Mouse (Mus musculus) embryonic facial prominence, embryonic 11.5 days (tissue): ENCODE measurements at regions not wholly inside any gene's neighbourhood (a gene's known extent, or its start where the extent isn't known, plus 50 kb on each side); places are given as distances from the start of the nearest gene placed in this dataset.

Source experiments
- ATAC-seq: fragments of 200-750 bp; cut with Nextera tagmentation; replicated peaks from 2 replicates; pipeline ENCODE4 v1.8.0; 2017; ENCODE audit warnings: low read depth; ENCODE audit not compliant: insufficient number of reproducible peaks, low FRiP score, low TSS enrichment
- DNase-seq: peaks from one replicate; pipeline ENCODE4 v3.0.0-alpha.2; 2015; ENCODE audit warnings: low spot score
- H3K27ac ChIP-seq: fragments of 300-500 bp; sonication (generic); replicated peaks from 2 replicates; pipeline ENCODE4 v1.5.1; 2014; ENCODE audit warnings: mild to moderate bottlenecking, low read depth, low read length, control low read depth
- H3K27me3 ChIP-seq: fragments of 300-500 bp; sonication (generic); 2 replicates; pipeline ENCODE4 v1.6.1; 2014; ENCODE audit warnings: mild to moderate bottlenecking, low read length, moderate library complexity, mixed read lengths; ENCODE audit not compliant: control insufficient read depth, insufficient read depth
- H3K36me3 ChIP-seq: fragments of 300-500 bp; sonication (generic); replicated peaks from 2 replicates; pipeline ENCODE4 v1.6.1; 2014; ENCODE audit warnings: low read depth, mild to moderate bottlenecking, low read length, moderate library complexity, mixed read lengths; ENCODE audit not compliant: control insufficient read depth, insufficient read depth
- H3K4me1 ChIP-seq: fragments of 300-500 bp; sonication (generic); 2 replicates; pipeline ENCODE4 v1.6.1; 2014; ENCODE audit warnings: low read length, mixed read lengths; ENCODE audit not compliant: control insufficient read depth, insufficient read depth
- H3K4me2 ChIP-seq: fragments of 300-500 bp; sonication (generic); 2 replicates; pipeline ENCODE4 v1.6.1; 2014; ENCODE audit warnings: low read depth, mild to moderate bottlenecking, control low read depth, low read length, moderate library complexity
- H3K4me3 ChIP-seq: fragments of 300-500 bp; sonication (generic); 2 replicates; pipeline ENCODE4 v1.5.1; 2014; ENCODE audit warnings: low read depth, low read length, control low read depth
- H3K9ac ChIP-seq: fragments of 300-500 bp; sonication (generic); replicated peaks from 2 replicates; pipeline ENCODE4 v1.6.1; 2014; ENCODE audit warnings: mild to moderate bottlenecking, control low read depth, low read length
- H3K9me3 ChIP-seq: fragments of 300-500 bp; sonication (generic); replicated peaks from 2 replicates; pipeline ENCODE4 v1.6.1; 2016; ENCODE audit warnings: mild to moderate bottlenecking, low read length, inconsistent platforms, mixed read lengths; ENCODE audit not compliant: control insufficient read depth
- WGBS: fragments of 180-500 bp; shearing (Covaris S2); extraction: QIAGEN DNeasy Blood & Tissue Kit; methylation state at CpG from one replicate; pipeline ENCODE4 v1.1.7; 2014; 5-methylcytosine and 5-hydroxymethylcytosine counted together

DNA sequence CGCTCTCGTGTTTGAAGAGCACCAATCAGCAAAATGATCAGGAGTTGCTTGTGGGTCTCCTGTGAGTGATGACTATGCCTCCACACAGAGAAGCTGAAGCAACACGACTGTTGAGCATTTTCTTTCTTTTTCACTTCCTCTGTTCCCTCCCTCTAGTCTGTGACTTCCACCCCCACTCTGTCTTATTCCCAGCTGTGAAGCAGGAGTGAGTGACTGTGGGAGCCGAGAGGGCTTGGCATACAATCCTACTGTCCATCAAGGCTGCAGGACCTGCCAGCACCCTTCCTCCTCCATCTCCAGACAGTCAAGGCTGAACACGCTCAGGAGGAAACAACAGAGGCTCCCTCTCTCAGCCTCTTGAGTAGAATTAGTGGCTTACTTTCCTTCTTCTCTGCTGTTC, 401.3 kb downstream of the Plcl1 start:
- H3K9me3 ChIP-seq: no peaks in the 10 kb centered on the region
- H3K27me3 ChIP-seq: no peaks in the 10 kb centered on the region
- H3K36me3 ChIP-seq: no peaks in the 10 kb centered on the region
- H3K4me1 ChIP-seq: no peaks in the 10 kb centered on the region
- 76% methylated on average over 5 of the region's 5 CpGs for WGBS
- no peak overlapping the region for H3K4me2 ChIP-seq
- H3K27ac ChIP-seq: no peak overlapping the region
- H3K4me3 ChIP-seq: no peak overlapping the region
- ATAC-seq (no peak), DNase-seq (no peak)
- no peak overlapping the region for H3K9ac ChIP-seq

DNA sequence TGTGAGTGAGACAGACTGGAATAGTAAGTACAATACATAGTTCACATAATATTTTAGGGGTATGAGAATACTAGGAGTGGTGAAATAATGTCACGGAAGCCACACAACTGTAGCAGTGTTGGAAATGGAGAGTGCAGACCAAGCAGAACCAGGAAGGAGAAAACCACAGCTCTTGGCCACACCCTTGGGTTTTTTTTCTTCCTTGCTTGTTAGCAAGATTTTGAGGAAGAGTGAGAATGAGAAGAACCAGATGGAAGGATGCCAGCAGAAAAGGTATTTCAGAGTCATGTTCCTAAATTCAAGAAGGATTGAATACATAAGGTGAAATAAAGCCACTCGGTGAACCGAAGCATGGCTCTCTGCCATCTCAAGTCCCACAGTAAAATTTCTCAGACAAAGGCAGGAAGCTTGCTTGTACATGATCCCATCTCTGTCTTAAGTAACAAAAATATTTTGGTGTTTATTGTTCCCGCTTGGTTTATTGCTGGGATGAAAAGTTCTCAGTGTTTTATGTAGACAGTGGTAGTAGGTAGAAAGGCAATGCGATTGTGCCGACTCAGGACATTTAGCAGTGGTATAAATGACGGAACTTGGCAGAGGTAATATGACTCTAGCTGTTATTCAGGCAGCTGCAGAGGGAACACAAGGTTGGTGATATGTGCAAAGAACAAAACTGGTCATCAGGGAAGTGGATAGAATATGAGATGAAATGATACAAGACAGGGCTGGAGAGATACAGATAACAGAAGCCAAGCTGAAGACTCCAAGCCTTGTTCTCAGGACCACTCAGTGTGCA, 403.2 kb downstream of the Plcl1 start:
- 81% methylated on average over 7 of the region's 7 CpGs for WGBS
- no peak for ATAC-seq

DNA sequence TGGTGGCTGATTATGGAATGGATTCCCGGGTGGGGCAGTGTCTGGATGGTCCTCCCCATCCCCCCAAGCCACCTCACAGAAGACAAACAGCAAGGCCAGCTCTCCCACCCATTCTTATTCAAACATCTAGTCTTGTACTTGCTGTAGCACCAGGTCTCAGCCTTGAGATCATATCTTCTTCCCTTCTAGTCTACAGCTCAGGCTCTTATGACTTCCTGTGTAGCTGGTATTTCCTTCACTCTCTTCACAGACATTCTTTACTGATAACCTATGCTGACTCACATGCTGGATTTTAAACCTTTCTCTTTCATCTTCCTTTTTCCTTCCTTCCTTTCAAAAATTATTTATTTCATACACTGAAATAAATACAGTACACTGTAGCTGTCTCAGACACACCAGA, 406.8 kb downstream of the Plcl1 start:
- ATAC-seq (no peak), DNase-seq (no peak)
- Histone ChIP-seq H3K27ac (no peak overlapping the region), H3K27me3 (no peaks in the 10 kb centered on the region), H3K9me3 (no peaks in the 10 kb centered on the region), H3K4me1 (no peaks in the 10 kb centered on the region), H3K9ac (no peak overlapping the region), H3K4me3 (no peak overlapping the region), H3K36me3 (no peaks in the 10 kb centered on the region), H3K4me2 (no peak overlapping the region)
- WGBS: 71% methylated on average over 1 of the region's 1 CpGs

More for the DNA sequence above, 403.2 kb downstream of the Plcl1 start:
- Histone ChIP-seq H3K9ac (no peak overlapping the region), H3K4me3 (no peak overlapping the region), H3K4me2 (no peak overlapping the region), H3K36me3 (no peaks in the 10 kb centered on the region), H3K27ac (no peak overlapping the region), H3K9me3 (no peaks in the 10 kb centered on the region), H3K4me1 (no peaks in the 10 kb centered on the region), H3K27me3 (no peaks in the 10 kb centered on the region)
- DNase-seq: no peak

DNA sequence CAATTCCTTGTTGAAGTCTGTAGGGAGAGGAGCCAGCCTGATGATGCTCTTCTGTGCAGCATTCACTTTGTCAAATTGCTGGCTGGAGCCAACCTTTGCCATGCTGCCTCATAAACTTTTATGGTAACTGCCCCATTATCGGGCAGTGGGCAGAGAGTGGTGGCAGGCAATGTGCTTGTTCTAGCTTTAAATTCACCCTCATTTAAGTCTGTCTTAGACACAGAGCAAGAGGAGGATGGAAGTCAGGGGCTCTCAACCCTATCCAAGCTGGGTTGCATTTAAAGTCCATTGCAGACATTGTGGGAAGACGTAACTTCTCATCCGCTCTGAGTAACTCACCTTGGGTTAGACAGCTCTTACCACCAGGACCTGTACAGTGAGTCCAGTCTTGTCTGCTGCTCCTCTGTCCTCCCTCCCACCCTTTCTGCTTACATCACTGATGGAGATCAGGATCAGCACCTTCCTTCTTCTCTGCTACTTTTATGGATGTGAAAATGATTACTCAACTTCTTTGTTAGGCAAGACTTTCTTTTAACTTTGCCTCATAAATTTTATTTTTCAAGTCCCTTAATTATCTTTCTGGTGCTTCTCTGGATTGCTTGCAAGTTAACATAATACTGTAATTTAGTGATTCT, 415.3 kb downstream of the Plcl1 start:
- H3K36me3 ChIP-seq: no peaks in the 10 kb centered on the region
- no peak overlapping the region for H3K4me2 ChIP-seq
- no peak for DNase-seq
- no peak overlapping the region for H3K4me3 ChIP-seq
- H3K9ac ChIP-seq: no peak overlapping the region
- H3K27ac ChIP-seq: no peak overlapping the region
- H3K9me3 ChIP-seq: no peaks in the 10 kb centered on the region
- 88% methylated on average over 3 of the region's 3 CpGs for WGBS
- ATAC-seq: no peak
- no peaks in the 10 kb centered on the region for H3K27me3 ChIP-seq
- H3K4me1 ChIP-seq: no peaks in the 10 kb centered on the region

DNA sequence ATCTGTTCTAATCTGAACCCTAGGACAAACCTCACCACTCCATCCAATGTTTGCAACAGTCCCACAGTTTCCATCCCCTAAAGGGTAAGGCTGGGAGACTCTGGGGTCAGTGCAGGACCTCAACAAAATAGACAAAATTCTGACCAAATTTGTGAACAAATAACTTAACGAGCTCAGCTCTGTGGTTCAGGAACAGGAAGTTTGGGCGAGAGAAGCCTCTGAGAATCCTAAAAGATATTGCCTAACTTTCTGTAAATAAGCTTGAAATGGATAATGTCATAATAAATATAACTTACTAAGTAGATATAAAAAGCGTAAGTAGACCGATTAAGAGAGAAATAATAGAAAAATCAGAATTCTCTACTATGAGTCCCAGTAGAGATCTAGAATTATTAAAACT, 416.9 kb downstream of the Plcl1 start:
- Histone ChIP-seq H3K9me3 (no peaks in the 10 kb centered on the region), H3K27me3 (no peaks in the 10 kb centered on the region), H3K9ac (no peak overlapping the region), H3K4me2 (no peak overlapping the region), H3K36me3 (no peaks in the 10 kb centered on the region), H3K4me3 (no peak overlapping the region), H3K4me1 (no peaks in the 10 kb centered on the region), H3K27ac (no peak overlapping the region)
- ATAC-seq: no peak
- DNase-seq: no peak
- 88% methylated on average over 4 of the region's 4 CpGs for WGBS

DNA sequence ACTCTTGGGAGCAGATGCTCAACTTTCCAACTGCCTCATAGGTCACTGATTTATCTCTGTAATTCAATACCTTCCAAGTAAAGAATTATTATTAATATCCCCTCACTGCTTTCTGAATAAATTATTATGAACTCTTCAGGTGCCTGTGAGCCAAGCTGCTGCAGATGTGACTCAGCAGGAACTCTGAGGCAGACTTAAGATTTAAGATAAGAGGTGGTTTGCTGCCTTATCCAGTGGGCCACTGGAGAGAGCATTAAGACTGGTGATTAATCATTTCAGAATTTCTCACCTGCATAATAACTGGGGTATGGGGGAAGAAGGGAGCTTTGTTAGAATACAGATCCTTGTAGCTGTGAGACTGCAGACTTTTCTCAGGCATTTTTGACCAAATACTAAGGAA, 421.5 kb downstream of the Plcl1 start:
- no peak for DNase-seq
- no peaks in the 10 kb centered on the region for H3K27me3 ChIP-seq
- H3K4me3 ChIP-seq: no peak overlapping the region
- ATAC-seq: no peak
- H3K4me2 ChIP-seq: no peak overlapping the region
- no peak overlapping the region for H3K27ac ChIP-seq
- no peaks in the 10 kb centered on the region for H3K36me3 ChIP-seq
- no peaks in the 10 kb centered on the region for H3K4me1 ChIP-seq
- no peak overlapping the region for H3K9ac ChIP-seq
- no peaks in the 10 kb centered on the region for H3K9me3 ChIP-seq

DNA sequence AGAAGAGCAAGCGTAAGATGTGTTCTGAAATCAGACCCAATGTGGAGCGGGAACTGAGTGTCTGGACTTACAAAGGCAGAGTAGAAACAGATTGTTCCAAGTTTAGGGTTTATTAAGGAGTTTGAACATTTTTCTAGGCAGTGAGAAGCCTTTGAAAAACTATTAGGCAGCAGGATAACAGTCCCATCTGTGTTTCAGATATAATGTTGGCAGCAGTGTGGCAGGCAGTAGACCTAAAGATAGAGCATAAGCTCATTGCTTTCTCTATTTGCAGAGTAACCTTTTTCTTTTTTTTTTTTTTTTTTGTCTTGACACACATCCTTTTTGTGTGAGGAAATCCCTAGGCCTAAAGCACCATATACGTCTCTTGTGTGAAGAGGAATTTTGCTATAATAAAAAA, 429.6 kb downstream of the Plcl1 start:
- Histone ChIP-seq H3K4me3 (no peak overlapping the region), H3K36me3 (no peaks in the 10 kb centered on the region), H3K27ac (no peak overlapping the region), H3K9me3 (no peaks in the 10 kb centered on the region), H3K9ac (no peak overlapping the region), H3K4me1 (no peaks in the 10 kb centered on the region), H3K27me3 (no peaks in the 10 kb centered on the region), H3K4me2 (no peak overlapping the region)
- no peak for ATAC-seq
- WGBS: 87% methylated on average over 3 of the region's 3 CpGs
- no peak for DNase-seq

DNA sequence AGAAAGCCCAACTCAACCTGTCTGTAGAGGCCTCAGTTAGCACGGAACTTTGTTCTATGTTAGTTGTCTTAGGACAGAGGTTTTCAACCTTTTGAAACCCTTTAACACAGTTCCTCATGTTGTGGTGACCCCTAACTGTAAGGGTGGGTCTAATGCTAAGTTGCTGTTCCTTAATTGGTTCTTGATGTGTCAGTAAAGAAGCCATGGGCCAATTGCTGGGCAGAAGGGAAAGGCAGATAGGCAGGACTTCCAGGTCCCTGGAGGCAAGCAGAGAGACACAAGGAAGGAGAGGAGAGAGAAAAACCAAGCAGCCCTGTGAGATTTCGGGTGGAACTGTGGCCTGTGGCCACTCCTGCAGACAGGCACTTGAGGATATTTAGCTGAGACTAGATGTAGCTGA, 431.0 kb downstream of the Plcl1 start:
- H3K4me2 ChIP-seq: no peak overlapping the region
- H3K9ac ChIP-seq: no peak overlapping the region
- no peaks in the 10 kb centered on the region for H3K4me1 ChIP-seq
- DNase-seq (no peak), ATAC-seq (no peak)
- no peaks in the 10 kb centered on the region for H3K27me3 ChIP-seq
- H3K9me3 ChIP-seq: no peaks in the 10 kb centered on the region
- no peak overlapping the region for H3K4me3 ChIP-seq
- WGBS: 79% methylated on average over 2 of the region's 2 CpGs
- no peaks in the 10 kb centered on the region for H3K36me3 ChIP-seq
- H3K27ac ChIP-seq: no peak overlapping the region
